Mouse (Mus musculus) frontal cortex, adult 2 months (tissue): ENCODE results near the gene Clock. TPM values are rescaled to one million over a fixed set of nuclear protein-coding genes. Genes with fewer than 3 reads are reported as not detected.
A peak's percentile ranks its signal among the peaks of the same experiment; 100 is the strongest.

ENCODE experiments used
- DNase-seq, 2 experiments: peaks; one replicate each; pipeline ENCODE4 v3.0.0; 2022; ENCODE audit warnings: low spot score in 1 of 2; ENCODE audit errors: extremely low spot score in 1 of 2
- polyA plus RNA-seq: library from polyadenylated mRNA; depleted of rRNA; stranded (reverse); fragments of >200 nt; gene quantifications from 2 replicates; pipeline ENCODE4 v1.2.3, GENCODE M21; 2012; rRNA removed

Clock gene
- 21.7 and 24.0 TPM in 2 replicates for polyA plus RNA-seq

GRCm38 (mm10) chr5:76304452-76305341 lies at the start of gene Clock:
Gene Clock (minus strand): TSS chr5:76304792.
- peak; percentile 77 to 89 for DNase-seq

- DNase-seq, result no peak
These were observed 47.5 kb upstream of the Clock start for GRCm38 (mm10) chr5:76351953-76352611.

- no peak for DNase-seq
These were observed 46.9 kb upstream of the Clock start for GRCm38 (mm10) chr5:76351537-76351936.

DNA sequence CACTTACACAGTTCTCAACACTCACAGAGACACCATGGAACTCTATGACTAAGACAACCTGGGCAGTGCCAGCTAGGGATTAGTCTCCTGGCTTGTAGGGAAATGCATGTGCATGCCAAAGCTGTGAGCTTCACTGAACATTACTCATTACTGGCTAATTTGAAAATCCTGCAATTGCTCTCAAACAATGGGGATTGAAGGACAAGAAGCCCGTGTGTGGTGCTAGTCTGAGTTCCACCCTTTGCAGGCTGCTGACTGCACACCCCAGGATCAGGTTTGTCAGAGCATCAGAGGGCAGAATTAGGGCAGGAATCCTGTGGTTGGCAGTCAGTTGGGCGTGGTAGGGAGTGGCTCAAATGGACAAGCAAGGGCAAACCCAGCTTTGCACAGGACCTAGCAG lies 41.5 kb upstream of the Clock start:
- peak; percentile 15 to 28 for DNase-seq

GRCm38 (mm10) chr5:76340931-76341330 lies 36.3 kb upstream of the Clock start:
- no peak for DNase-seq

GRCm38 (mm10) chr5:76337100-76337499 lies 32.5 kb upstream of the Clock start:
- DNase-seq, result no peak

- DNase-seq, result no peak
These were observed 29.2 kb upstream of the Clock start for GRCm38 (mm10) chr5:76333833-76334232.

DNA sequence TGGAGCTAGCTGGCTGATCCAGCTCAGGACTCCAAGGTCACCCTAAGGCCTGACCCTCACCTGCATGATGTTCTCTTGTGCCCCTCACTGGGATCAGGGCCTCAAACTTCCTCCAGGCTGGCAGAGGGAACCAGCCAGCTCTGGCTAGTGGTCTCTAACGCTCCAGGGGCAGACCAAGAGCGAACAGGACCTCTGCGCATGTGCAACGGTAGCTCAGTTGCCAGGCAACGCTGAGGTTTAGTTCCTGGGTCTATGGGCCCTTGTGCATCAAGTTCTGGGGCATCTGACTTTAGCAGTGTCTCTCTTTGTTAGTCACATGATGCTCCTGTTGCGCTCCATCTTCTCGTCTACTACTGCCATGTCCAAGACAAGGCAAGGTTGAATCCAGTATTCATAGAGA lies 26.4 kb upstream of the Clock start, which contains the start of gene Pdcl2:
Gene Pdcl2, minus strand, starts transcription at position 204 of the 400 bp plus-strand sequence.
- DNase-seq, result no peak

DNA sequence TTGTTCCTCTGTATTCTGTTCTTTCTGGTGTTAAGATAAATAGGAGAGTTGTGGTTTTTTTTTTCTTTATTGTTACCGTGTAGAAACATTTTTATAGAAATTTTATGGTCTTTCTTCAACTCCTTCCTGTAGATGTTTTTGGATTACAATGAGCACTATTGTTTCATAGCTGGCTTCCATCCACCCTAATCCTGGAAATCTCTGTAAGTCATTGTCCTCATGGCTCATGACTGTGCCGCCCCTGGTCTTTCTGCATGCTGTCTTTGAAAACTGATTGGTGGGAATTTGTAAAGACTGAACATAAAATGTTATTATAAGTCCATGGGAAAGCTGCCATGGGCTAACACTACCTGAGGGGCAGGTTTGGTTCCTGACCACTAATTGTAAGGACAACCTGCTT lies 22.7 kb upstream of the Clock start:
- DNase-seq, result no peak

- peak in 1 of 2 experiments; percentile 15 for DNase-seq
These were observed 20.5 kb upstream of the Clock start for GRCm38 (mm10) chr5:76325113-76325512.

DNA sequence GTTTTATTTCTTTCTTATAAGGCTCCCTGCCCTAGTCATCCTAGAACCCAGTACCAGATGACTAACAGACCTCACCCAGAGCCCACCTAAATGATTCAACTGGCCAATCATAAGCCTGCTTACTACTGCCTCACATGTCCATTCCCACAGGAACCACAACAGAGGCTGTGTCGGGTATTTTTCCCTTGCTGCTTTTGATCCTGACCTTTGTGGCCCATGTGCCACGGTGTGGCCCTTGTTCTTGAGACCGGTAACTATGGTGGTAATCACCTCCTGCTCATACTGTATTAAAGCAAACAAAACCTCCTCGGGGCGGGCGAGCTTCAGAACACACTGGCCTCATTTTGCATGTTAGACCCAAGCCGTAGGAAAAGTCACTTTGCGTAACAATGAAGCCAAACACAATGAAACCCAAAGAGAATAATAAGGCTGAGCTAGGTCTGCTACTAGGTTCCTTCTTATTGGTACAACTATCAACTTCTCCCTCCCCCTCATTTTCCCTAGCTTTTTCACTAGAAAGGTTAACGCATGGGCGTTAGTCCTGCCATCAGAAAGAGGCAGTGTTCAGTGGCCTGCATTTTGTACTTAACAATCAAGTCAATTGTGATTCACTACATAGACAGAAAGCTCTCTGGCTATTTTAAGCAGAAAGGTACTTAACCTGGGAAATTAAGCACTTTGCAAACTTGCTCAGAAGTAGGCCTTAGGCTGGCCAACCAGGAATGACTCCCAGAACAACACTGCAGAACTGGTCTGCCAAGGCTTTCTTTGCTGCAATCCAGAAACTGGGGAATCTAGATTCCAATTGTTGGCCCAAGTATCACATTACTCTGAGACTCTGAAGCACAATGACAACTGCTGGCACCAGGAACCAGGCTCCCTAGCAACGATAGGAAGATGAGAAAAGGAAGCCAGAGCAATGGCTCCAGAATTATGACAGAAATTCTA lies 16.9 kb upstream of the Clock start:
- DNase-seq, result peak in 1 of 2 experiments; percentile 15

DNA sequence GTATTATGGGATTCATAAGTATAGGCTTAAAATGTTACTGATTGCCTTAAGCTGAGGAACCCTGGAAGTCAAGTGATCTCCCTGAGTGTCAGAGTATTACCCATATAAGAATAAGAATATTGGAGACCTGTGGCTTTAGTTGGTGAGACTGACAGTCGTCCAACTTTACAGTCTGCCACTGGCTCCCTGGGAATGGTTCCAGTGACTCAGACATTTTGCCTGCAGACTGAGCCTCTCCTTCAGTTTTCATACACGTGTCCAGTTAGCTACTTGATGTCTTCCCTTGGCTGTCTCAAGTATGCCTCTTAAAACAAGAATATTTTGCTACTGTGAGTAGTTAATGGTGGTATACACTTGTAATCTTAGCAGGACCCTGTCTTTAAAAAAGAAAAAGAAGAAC lies 3.6 kb upstream of the Clock start:
- no peak for DNase-seq

DNA sequence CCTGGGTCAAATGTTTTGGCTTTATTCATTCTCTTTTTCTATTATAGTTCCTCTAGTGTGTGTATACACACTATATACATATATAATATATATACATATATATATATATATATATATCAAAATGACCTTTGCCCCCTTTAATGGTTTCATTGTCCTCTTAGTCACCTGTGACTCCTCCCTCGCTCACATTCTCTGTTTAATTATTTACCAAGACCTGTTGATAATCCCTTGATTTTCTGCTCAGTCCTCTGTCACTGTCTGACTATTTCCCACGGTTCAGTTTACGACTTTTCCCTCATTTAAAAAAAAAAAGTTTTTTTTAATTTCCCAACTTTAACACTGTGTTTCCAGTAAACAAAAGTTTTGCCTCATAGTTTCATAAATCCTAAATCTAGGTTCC lies 1.7 kb upstream of the Clock start:
- no peak for DNase-seq

- no peak for DNase-seq
These were observed 1.0 kb upstream of the Clock start for GRCm38 (mm10) chr5:76305616-76306015.

GRCm38 (mm10) chr5:76303745-76304451 lies 694 bp downstream of the Clock start:
- peak; percentile 11 to 75 for DNase-seq

- no peak for DNase-seq
These were observed 1.2 kb downstream of the Clock start for GRCm38 (mm10) chr5:76303379-76303744.

DNA sequence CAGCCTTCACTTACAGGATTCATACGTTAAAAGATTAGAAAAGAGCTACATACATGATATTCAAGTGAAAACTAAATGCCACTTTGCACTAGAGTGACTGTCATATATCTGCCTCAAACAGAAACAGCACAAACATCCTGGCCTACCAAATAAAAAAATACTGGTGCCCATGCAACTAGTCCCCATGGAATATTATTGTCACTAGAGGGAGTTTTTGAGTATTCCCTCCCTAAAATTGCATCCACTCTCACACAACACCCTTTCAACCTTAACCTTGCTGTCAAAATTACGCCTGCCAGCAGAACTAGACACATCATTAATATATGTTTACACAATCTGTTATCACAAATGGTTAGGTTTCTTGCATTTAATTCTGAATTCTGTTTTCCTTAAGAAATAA lies 2.6 kb downstream of the Clock start:
- DNase-seq, result no peak

- DNase-seq, result no peak
These were observed 15.3 kb downstream of the Clock start for GRCm38 (mm10) chr5:76289234-76289691.

DNA sequence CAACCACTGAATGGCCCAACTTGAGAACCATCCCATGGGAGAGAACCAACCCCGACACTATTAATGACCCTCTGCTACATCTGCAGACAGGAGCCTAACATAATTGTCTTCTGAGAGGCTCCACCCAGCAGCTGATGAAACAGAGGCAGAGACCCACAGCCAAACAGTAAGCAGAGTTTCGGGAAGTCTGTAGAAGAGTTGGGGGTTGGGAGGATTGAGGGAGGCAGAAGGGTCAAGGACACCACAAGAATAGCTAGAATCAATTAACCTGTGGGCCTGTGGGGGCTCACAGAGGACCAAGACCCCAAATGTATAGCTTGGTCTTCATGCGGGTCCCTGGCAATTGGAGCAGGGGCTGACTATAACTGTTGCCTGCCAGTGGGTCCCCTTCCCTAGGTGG lies 16.3 kb downstream of the Clock start:
- no peak for DNase-seq

DNA sequence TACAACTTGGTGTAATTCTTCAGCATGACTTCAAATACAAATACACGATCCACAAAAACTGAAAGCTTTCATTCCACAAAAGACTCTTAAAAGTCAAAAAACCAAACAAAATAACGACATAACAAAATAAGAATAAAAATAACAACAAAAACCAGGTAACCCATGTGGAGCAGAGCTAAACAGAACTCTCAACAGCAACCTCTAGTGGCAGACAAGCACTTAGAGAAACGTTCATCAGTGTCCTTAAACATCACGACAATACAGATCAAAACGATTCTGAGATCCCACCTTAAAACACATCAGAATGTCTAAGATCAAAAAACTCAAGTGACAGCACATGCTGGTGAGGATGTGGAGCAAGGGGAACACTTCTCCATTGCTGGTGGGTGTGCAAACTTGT lies 17.5 kb downstream of the Clock start:
- DNase-seq, result no peak
